Mouse (Mus musculus) G1E (cell line): ENCODE results near the gene Nmnat1. TPM values are rescaled to one million over a fixed set of nuclear protein-coding genes. Genes with fewer than 3 reads are reported as not detected.
A peak's percentile ranks its signal among the peaks of the same experiment; 100 is the strongest.

Experiments used
- ATAC-seq: 2 replicates; pipeline ENCODE4 v1.8.0; 2016; ENCODE audit warnings: mild to moderate bottlenecking; ENCODE audit not compliant: insufficient number of reproducible peaks, poor library complexity, low FRiP score, severe bottlenecking; ENCODE audit errors: extremely low read depth
- DNase-seq: peaks from one replicate; pipeline ENCODE4 v3.0.0; 2012; ENCODE audit warnings: low spot score
- H3K27me3 ChIP-seq: 2 replicates; pipeline ENCODE4 v1.6.1; 2012; ENCODE audit warnings: mild to moderate bottlenecking, low read length, inconsistent platforms; ENCODE audit not compliant: insufficient read depth
- H3K36me3 ChIP-seq: replicated peaks from 2 replicates; pipeline ENCODE3; 2012; ENCODE audit warnings: mild to moderate bottlenecking, inconsistent platforms
- H3K4me1 ChIP-seq: 2 replicates; pipeline ENCODE4 v1.6.1; 2012; ENCODE audit warnings: low read depth, low read length, inconsistent platforms, mixed read lengths; ENCODE audit not compliant: insufficient read depth
- H3K4me3 ChIP-seq: 2 replicates; pipeline ENCODE4 v1.5.1; 2012; ENCODE audit warnings: low read depth, mild to moderate bottlenecking, inconsistent platforms, low read length, moderate library complexity, mixed read lengths
- H3K9me3 ChIP-seq: replicated peaks from 2 replicates; pipeline ENCODE4 v1.6.1; 2012; ENCODE audit warnings: inconsistent platforms
- CTCF ChIP-seq: IDR thresholded peaks from 2 replicates; pipeline ENCODE4 v1.5.1; 2012; ENCODE audit warnings: low read depth, low read length, inconsistent platforms, mixed read lengths
- GATA1 ChIP-seq: IDR thresholded peaks from 2 replicates; pipeline ENCODE4 v1.6.1; 2012; ENCODE audit warnings: borderline replicate concordance, low read length, inconsistent platforms, mixed read lengths
- GATA2 ChIP-seq: IDR thresholded peaks from 2 replicates; pipeline ENCODE4 v1.6.1; 2012; ENCODE audit warnings: low read depth, low read length, inconsistent platforms, borderline replicate concordance
- POLR2AphosphoS5 ChIP-seq: IDR thresholded peaks from 2 replicates; pipeline ENCODE4 v1.6.1; 2012; ENCODE audit warnings: low read depth, low read length, inconsistent platforms; ENCODE audit not compliant: insufficient replicate concordance
- TAL1 ChIP-seq: conservative IDR thresholded peaks from 2 replicates; pipeline ENCODE4 v1.6.1; 2012; ENCODE audit warnings: low read depth, low read length, inconsistent platforms, mixed read lengths
- polyA plus RNA-seq: library from polyadenylated mRNA; stranded (reverse); fragments of >175 nt; gene quantifications from 2 replicates; pipeline ENCODE4 v1.2.3, GENCODE M21; 2012
- total RNA-seq, 2 experiments: library from RNA; stranded (forward) in 1 of 2; stranded (reverse) in 1 of 2; fragments of 200-1000 nt in 1 of 2; fragments of >200 nt in 1 of 2; fragmentation: Nextera tagmentation in 1 of 2; gene quantifications; 2 replicates each; pipeline ENCODE4 v1.2.3; 2014 to 2017

Nmnat1 gene
- total and polyA plus RNA-seq, 3 experiments: 2.0 to 10.8 (median 10.5) TPM

DNA sequence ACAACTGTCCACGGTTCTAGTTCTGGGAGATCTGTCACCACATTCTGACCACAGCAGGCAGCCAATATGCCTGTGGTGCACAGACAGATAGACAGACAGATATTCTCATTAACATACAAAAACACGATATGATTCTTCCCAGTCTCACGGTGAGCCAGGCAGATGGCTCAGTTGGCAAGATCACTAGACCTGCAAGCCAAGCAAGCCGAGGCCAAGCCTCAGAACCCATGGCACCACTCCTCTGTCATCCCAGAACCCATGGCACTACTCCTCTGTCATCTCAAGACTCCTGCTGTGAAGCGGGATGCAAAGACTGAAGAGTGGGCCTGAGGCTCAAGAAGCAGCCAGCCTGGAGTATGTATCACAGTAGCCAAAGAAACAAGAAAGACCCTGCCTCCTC is 55.4 kb downstream of the Nmnat1 start:
- H3K9me3 ChIP-seq: no peaks in the 10 kb centered on the region
- H3K36me3 ChIP-seq: no peaks in the 10 kb centered on the region
- TF ChIP-seq GATA1: no peak
- TF ChIP-seq POLR2AphosphoS5: no peak
- no peak for TF ChIP-seq TAL1
- no peak for TF ChIP-seq GATA2
- no peak for TF ChIP-seq CTCF
- DNase-seq: no peak
- H3K27me3 ChIP-seq: no peaks in the 10 kb centered on the region
- peaks cover 38% of the 10 kb centered on the region for H3K4me1 ChIP-seq
- ATAC-seq: no peak
- H3K4me3 ChIP-seq: no peak overlapping the region

DNA sequence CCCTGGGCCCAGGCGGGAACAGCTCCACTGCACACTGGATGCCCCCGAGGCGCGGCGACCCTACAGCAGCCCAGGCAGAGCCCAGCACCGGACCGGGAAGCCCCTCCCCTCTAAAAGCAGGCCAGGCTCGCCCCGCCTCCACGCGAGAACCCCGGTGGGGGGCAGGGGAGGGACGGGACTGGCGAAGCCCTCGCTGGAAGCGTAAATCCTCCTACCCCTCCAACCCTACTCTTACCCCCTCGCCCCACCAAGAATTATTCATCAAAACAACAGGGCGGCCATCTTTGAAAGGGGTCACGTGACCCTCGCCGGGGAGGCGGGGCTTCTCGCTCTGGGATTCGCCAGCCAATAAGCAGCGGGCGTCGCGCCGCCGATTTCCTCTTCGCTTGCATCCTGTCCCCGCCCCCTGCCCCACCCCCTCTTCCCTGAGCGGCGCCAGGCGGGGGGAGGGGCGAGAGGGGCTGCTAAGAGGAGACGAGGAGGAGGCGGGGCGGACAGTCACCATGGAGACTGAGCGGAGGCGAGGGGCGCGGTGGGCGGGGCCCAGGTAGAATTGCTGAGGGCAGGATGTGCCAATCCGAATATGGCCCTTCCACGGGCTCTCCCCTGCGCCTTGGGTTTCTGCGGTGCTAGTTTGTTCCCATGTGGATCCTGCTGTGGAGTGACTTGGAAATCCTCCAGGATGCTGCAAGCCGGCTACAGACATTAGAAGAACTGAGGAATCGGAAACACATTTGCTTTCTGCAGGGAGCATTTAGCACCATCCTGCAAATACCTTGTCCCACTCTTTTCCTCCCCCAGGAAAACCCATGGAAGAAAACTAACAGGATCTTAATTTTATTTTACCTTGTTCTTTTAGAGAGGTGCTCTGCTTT is 58.4 kb downstream of the Nmnat1 start, which contains the start of gene Ube4b:
Gene Ube4b, minus strand, starts transcription at position 425 of the 875 bp plus-strand sequence.
- peak within 1 kb of the TSS; percentile 97 for H3K4me3 ChIP-seq
- DNase-seq (peak; percentile 88), ATAC-seq (peak; percentile 93)
- TF ChIP-seq GATA1 (no peak), CTCF (no peak)
- H3K36me3 ChIP-seq: peaks cover 15% of the 10 kb centered on the region
- H3K4me1 ChIP-seq: peaks cover 42% of the 10 kb centered on the region
- no peaks in the 10 kb centered on the region for H3K27me3 ChIP-seq
- H3K9me3 ChIP-seq: peaks cover 4% of the 10 kb centered on the region

DNA sequence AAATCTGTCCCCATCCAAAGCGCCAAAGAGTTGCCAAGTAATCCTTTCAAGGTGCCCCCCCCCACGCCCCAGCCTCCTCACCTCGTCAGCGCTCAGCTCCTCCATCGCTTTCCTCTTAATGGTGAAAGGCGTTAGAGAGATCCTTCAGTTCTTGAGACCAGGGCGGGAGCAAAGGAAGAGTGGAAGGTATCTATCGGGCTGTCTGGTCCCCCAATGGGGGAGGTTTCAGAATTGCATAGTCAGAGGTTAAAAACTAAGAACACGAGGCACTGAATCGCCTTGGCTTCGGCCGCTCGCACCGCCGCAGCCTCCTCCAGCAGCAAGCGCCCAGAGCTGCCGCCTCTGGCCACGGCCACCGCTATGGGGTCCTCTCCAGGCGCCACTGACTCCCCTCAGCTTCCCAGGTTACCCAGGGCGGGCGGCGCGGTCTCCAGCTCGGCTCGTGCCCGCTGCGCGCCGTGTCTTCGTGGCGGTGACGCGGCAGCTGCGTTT is 59.2 kb downstream of the Nmnat1 start:
- DNase-seq: peak; percentile 52

DNA sequence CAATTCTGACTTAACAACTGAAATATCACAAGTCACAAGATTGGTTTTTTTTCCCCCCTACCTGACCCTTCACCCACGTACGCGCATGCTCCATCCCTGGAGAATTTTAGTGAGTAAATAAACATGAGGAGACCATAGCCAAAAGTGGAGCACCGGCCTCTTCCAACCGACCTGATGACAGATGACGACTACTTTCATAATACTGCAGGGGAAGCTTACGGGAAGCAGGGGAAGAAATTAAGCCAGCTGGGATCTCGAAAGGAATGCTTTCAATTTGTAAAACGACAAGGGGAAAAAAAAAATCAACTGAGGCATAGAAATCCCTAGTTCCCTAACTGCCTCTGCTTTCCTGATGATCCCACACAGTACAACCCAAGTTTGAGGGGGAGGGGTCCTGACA is 60.2 kb downstream of the Nmnat1 start:
- Histone ChIP-seq H3K27me3 (no peaks in the 10 kb centered on the region), H3K9me3 (peaks cover 7% of the 10 kb centered on the region), H3K4me3 (peak overlapping the region; percentile 97; the same call in 1 of the 2 replicates), H3K36me3 (peaks cover 33% of the 10 kb centered on the region), H3K4me1 (peaks cover 46% of the 10 kb centered on the region)
- TF ChIP-seq GATA1 (no peak), CTCF (no peak), GATA2 (no peak), POLR2AphosphoS5 (no peak), TAL1 (no peak)
- ATAC-seq (no peak), DNase-seq (no peak)

More for the DNA sequence above, 59.2 kb downstream of the Nmnat1 start:
- no peak for TF ChIP-seq CTCF
- TF ChIP-seq GATA1: no peak
- no peak for TF ChIP-seq GATA2
- TF ChIP-seq POLR2AphosphoS5: no peak
- TF ChIP-seq TAL1: no peak
- H3K36me3 ChIP-seq: peaks cover 22% of the 10 kb centered on the region
- no peaks in the 10 kb centered on the region for H3K27me3 ChIP-seq
- H3K4me3 ChIP-seq: peak overlapping the region; percentile 97
- H3K9me3 ChIP-seq: peaks cover 7% of the 10 kb centered on the region
- no peak for ATAC-seq
- H3K4me1 ChIP-seq: peaks cover 44% of the 10 kb centered on the region

DNA sequence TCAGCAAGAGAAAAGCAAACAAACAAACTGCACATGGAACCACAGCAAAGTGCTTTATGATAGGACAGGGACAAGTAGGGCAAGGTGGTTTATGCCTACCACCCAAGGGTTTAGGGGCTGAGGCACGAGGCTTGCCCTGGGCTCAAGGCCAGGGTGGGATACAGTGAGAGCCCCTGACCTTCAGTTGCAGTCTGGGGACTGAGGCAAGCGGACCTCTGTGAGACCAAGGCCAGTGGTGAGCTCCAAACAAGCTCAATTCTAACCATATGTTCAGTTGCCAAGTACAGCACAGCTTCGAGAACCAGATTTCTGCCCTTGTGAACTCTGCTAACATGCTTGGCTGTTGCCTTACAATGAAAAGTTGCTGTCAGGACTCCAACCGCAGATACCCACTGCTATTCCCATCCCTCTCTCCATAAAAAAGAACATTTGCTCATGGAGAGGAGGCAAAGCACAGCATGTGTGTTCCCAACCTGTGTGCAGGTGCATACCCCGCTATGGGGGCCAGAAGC is 67.1 kb downstream of the Nmnat1 start:
- TF ChIP-seq GATA1 (no peak), GATA2 (no peak), TAL1 (no peak), POLR2AphosphoS5 (no peak), CTCF (no peak)
- H3K4me3 ChIP-seq: no peak overlapping the region
- ATAC-seq (no peak), DNase-seq (no peak)
- H3K9me3 ChIP-seq: peaks cover 11% of the 10 kb centered on the region
- H3K4me1 ChIP-seq: peaks cover 61% of the 10 kb centered on the region
- no peaks in the 10 kb centered on the region for H3K27me3 ChIP-seq
- H3K36me3 ChIP-seq: peaks cover 87% of the 10 kb centered on the region

Other genes with a start within 250 kb of the Nmnat1 start
- gene Kif1b, start 177.5 kb downstream of the Nmnat1 start, total RNA-seq (2014; fragmentation: Nextera tagmentation): 34.6 and 43.0 TPM in 2 replicates
- 32.7 and 32.9 TPM in 2 replicates for gene Kif1b, start 177.5 kb downstream of the Nmnat1 start, total RNA-seq (2017)
- gene Kif1b, start 177.5 kb downstream of the Nmnat1 start, polyA plus RNA-seq: 2.6 and 3.6 TPM in 2 replicates
- gene Ube4b, start 58.5 kb downstream of the Nmnat1 start, total RNA-seq (2014; fragmentation: Nextera tagmentation): 111 and 118 TPM in 2 replicates
- 49.1 and 51.9 TPM in 2 replicates for gene Ube4b, start 58.5 kb downstream of the Nmnat1 start, total RNA-seq (2017)
- 336 and 346 TPM in 2 replicates for gene Ube4b, start 58.5 kb downstream of the Nmnat1 start, polyA plus RNA-seq
- gene Rbp7, start 30.2 kb downstream of the Nmnat1 start, total RNA-seq (2014; fragmentation: Nextera tagmentation): not detected in 2 replicates
- not detected in 2 replicates for gene Rbp7, start 30.2 kb downstream of the Nmnat1 start, total RNA-seq (2017)
- gene Rbp7, start 30.2 kb downstream of the Nmnat1 start, polyA plus RNA-seq: not detected in 2 replicates
- not detected in 2 replicates for gene Tmem274, start 7.8 kb downstream of the Nmnat1 start, total RNA-seq (2014; fragmentation: Nextera tagmentation)
- not detected in 2 replicates for gene Tmem274, start 7.8 kb downstream of the Nmnat1 start, total RNA-seq (2017)
- not detected in 2 replicates for gene Tmem274, start 7.8 kb downstream of the Nmnat1 start, polyA plus RNA-seq
- gene Lzic, start within 50 bp of the Nmnat1 start, total RNA-seq (2014; fragmentation: Nextera tagmentation): 21.7 and 22.7 TPM in 2 replicates
- gene Lzic, start within 50 bp of the Nmnat1 start, total RNA-seq (2017): 50.7 and 54.8 TPM in 2 replicates
- gene Lzic, start within 50 bp of the Nmnat1 start, polyA plus RNA-seq: 8.3 and 12.2 TPM in 2 replicates
- gene Ctnnbip1, start 33.0 kb upstream of the Nmnat1 start, total RNA-seq (2014; fragmentation: Nextera tagmentation): 0.98 TPM in 1 of 2 replicates, not detected in the other
- 0.87 and 1.3 TPM in 2 replicates for gene Ctnnbip1, start 33.0 kb upstream of the Nmnat1 start, total RNA-seq (2017)
- 1.4 and 2.9 TPM in 2 replicates for gene Ctnnbip1, start 33.0 kb upstream of the Nmnat1 start, polyA plus RNA-seq
- gene Clstn1, start 101.3 kb upstream of the Nmnat1 start, total RNA-seq (2014; fragmentation: Nextera tagmentation): 0.19 and 0.38 TPM in 2 replicates
- gene Clstn1, start 101.3 kb upstream of the Nmnat1 start, total RNA-seq (2017): 0.22 and 0.41 TPM in 2 replicates
- gene Clstn1, start 101.3 kb upstream of the Nmnat1 start, polyA plus RNA-seq: 2.3 and 2.5 TPM in 2 replicates
- 17.3 and 23.9 TPM in 2 replicates for gene Pik3cd, start 217.4 kb upstream of the Nmnat1 start, total RNA-seq (2014; fragmentation: Nextera tagmentation)
- gene Pik3cd, start 217.4 kb upstream of the Nmnat1 start, total RNA-seq (2017): 24.0 and 28.0 TPM in 2 replicates
- gene Pik3cd, start 217.4 kb upstream of the Nmnat1 start, polyA plus RNA-seq: 37.0 and 40.3 TPM in 2 replicates